In the genomic region with DNA sequence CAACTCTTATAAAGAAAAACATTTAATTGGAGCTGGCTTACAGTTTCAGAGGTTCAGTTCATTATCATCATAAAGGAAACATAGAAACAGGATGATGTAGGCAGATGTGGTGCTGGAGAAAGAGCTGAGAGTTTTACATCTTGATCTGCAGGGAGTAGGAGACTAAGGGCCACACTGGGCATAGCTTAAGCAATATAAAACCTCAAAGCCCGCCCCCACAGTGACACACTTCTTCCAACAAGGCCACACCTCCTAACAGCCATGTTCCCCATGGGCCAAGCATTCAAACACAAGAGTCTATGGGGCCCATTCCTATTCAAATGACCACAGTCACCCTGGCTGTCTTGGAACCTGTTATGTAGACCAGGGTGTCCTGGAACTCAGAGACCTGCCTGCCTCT, we compare ENCODE assay signal across 26 mouse cellular contexts. TPM values are rescaled to one million over a fixed set of nuclear protein-coding genes. Genes with fewer than 3 reads are reported as not detected.
DNase-seq lines count a peak whose midpoint lies in the region; ATAC-seq and TF ChIP-seq lines count a peak whose summit lies in the region.
"Had no signal": no experiment of that assay in that cellular context is flagged by ENCODE, and none has a peak within 500 bp of the region (broad histone marks: within the 10 kb centered on the region; RNA-seq: fewer than 3 reads in every experiment).

No protein-coding gene starts in this region.

- no peak overlapping the region for H3K4me2 ChIP-seq in embryonic facial prominence, embryonic 15.5 days (replicated peaks)
- H3K4me2 ChIP-seq in kidney, embryonic 16.5 days (replicated peaks; ENCODE audit: low read depth, low read length), result no peak overlapping the region
- no peak overlapping the region for H3K4me2 ChIP-seq in limb, embryonic 12.5 days
- H3K4me2 ChIP-seq: embryonic facial prominence, embryonic 13.5 days; forebrain, embryonic 13.5 days; hindbrain, embryonic 12.5 days; intestine, embryonic 15.5 days; liver, embryonic 13.5 days; neural tube, embryonic 13.5 days; stomach, embryonic 15.5 days had no signal

- H3K36me3 ChIP-seq in embryonic facial prominence, embryonic 15.5 days, result no peaks in the 10 kb centered on the region
- no peaks in the 10 kb centered on the region for H3K36me3 ChIP-seq in embryonic facial prominence, embryonic 10.5 days (replicated peaks)
- no peaks in the 10 kb centered on the region for H3K36me3 ChIP-seq in kidney, embryonic 16.5 days (ENCODE audit: insufficient read depth, low read length)
- H3K36me3 ChIP-seq in MEL (ENCODE audit: control insufficient read depth in 1 of 2, insufficient read depth in 2 of 2, low read length in 2 of 2), result peaks cover 0 to 9% of the 10 kb centered on the region in 2 experiments; a peak in 2 of 4 replicates
- no peaks in the 10 kb centered on the region for H3K36me3 ChIP-seq in limb, embryonic 12.5 days
- H3K36me3 ChIP-seq: embryonic facial prominence, embryonic 13.5 days; hindbrain, embryonic 12.5 days; intestine, embryonic 15.5 days; liver, embryonic 13.5 days; midbrain, embryonic 10.5 days; neural tube, embryonic 13.5 days; stomach, embryonic 15.5 days had no signal

- H3K79me2 ChIP-seq in MEL (ENCODE audit: control insufficient read depth, insufficient read depth, low read length, poor library complexity), result peaks cover 4% of the 10 kb centered on the region

- 93% methylated on average over 1 of the region's 1 CpGs for WGBS in embryonic facial prominence, embryonic 15.5 days
- 78% methylated on average over 1 of the region's 1 CpGs for WGBS in embryonic facial prominence, embryonic 10.5 days
- WGBS in kidney, embryonic 16.5 days, result 94% methylated on average over 1 of the region's 1 CpGs
- WGBS in limb, embryonic 12.5 days, result 85% methylated on average over 1 of the region's 1 CpGs

- peak overlapping the region; percentile 85; the same call in 1 of the 2 replicates for H3K27ac ChIP-seq in embryonic facial prominence, embryonic 15.5 days (replicated peaks)
- no peak overlapping the region for H3K27ac ChIP-seq in embryonic facial prominence, embryonic 10.5 days (replicated peaks)
- peak overlapping the region; percentile 86; the same call in 1 of the 2 replicates for H3K27ac ChIP-seq in kidney, embryonic 16.5 days (ENCODE audit: low read length)
- H3K27ac ChIP-seq in MEL (ENCODE audit: control insufficient read depth, low read depth, low read length), result no peak overlapping the region
- H3K27ac ChIP-seq in limb, embryonic 12.5 days, result peak overlapping the region; percentile 85
- H3K27ac ChIP-seq: forebrain, embryonic 13.5 days; hindbrain, embryonic 12.5 days; hindbrain, postnatal 0 days; intestine, embryonic 15.5 days; liver, embryonic 13.5 days; midbrain, embryonic 10.5 days; neural tube, embryonic 13.5 days had no signal

- H3K4me3 ChIP-seq in embryonic facial prominence, embryonic 15.5 days (replicated peaks), result no peak overlapping the region
- no peak overlapping the region for H3K4me3 ChIP-seq in embryonic facial prominence, embryonic 10.5 days
- no peak overlapping the region for H3K4me3 ChIP-seq in kidney, embryonic 16.5 days (ENCODE audit: low read length)
- no peak overlapping the region for H3K4me3 ChIP-seq in MEL (ENCODE audit: control insufficient read depth in 1 of 2, insufficient read depth in 1 of 2, low read depth in 2 of 2, low read length in 2 of 2)
- H3K4me3 ChIP-seq in limb, embryonic 12.5 days (replicated peaks), result no peak overlapping the region
- H3K4me3 ChIP-seq: embryonic facial prominence, embryonic 13.5 days; forebrain, embryonic 13.5 days; hindbrain, embryonic 12.5 days; intestine, embryonic 15.5 days; liver, embryonic 13.5 days; midbrain, embryonic 10.5 days; neural tube, embryonic 13.5 days; stomach, embryonic 15.5 days had no signal

- no peak for TF ChIP-seq CTCF in MEL (IDR thresholded peaks at IDR 0.05 in 2 of 3, conservative IDR thresholded peaks at IDR 0.05 in 1 of 3; ENCODE audit: control insufficient read depth in 1 of 3, insufficient read depth in 1 of 3, low read depth in 2 of 3, low read length in 3 of 3, poor library complexity in 1 of 3, severe bottlenecking in 1 of 3)

- intact Hi-C loops in left cerebral cortex, postnatal 25 days (cut with DNase I), result no loop called here

- DNase-seq in embryonic facial prominence, embryonic 10.5 days (ENCODE audit: low spot score), result no peak
- DNase-seq in kidney, postnatal 10 days, result no peak
- peak; percentile 42 for DNase-seq in MEL (ENCODE audit: low read depth, low spot score)
- no peak for DNase-seq in left cerebral cortex, postnatal 25 days (ENCODE audit: low spot score in 2 of 2)
- DNase-seq in right cerebral cortex, adult 2 months (ENCODE audit: low spot score in 2 of 2), result no peak
- DNase-seq: adrenal gland, postnatal 25 days; cerebellum, adult 11-12 months; cerebellum, adult 9-11 months; embryo, embryonic 11 days; gastrocnemius, postnatal 10 days; heart, postnatal 36 days; kidney, postnatal 36 days; liver, embryonic 13.5 days; lung, adult 18-20 months; lung, postnatal 10 days had no signal

- no peak for TF ChIP-seq POLR2A in MEL (IDR thresholded peaks at IDR 0.05; ENCODE audit: control insufficient read depth in 1 of 2, insufficient read depth in 1 of 2, low read depth in 1 of 2, low read length in 2 of 2, poor library complexity in 1 of 2)

- H3K4me1 ChIP-seq in embryonic facial prominence, embryonic 15.5 days, result peaks cover 54% of the 10 kb centered on the region
- peaks cover 48% of the 10 kb centered on the region for H3K4me1 ChIP-seq in embryonic facial prominence, embryonic 10.5 days
- H3K4me1 ChIP-seq in kidney, embryonic 16.5 days (ENCODE audit: insufficient read depth, low read length), result peaks cover 73% of the 10 kb centered on the region
- peaks cover 0 to 12% of the 10 kb centered on the region in 2 experiments; a peak in 2 of 4 replicates for H3K4me1 ChIP-seq in MEL (ENCODE audit: control insufficient read depth in 1 of 2, insufficient read depth in 2 of 2, low read length in 2 of 2)
- peaks cover 50% of the 10 kb centered on the region for H3K4me1 ChIP-seq in limb, embryonic 12.5 days (replicated peaks)

- no peaks in the 10 kb centered on the region for H3K27me3 ChIP-seq in embryonic facial prominence, embryonic 15.5 days
- H3K27me3 ChIP-seq in embryonic facial prominence, embryonic 10.5 days (replicated peaks; ENCODE audit: low read depth, poor library complexity, severe bottlenecking), result peaks cover 35% of the 10 kb centered on the region
- H3K27me3 ChIP-seq in kidney, embryonic 16.5 days (ENCODE audit: insufficient read depth, low read length), result no peaks in the 10 kb centered on the region
- H3K27me3 ChIP-seq in MEL (ENCODE audit: control insufficient read depth in 1 of 2, insufficient read depth in 2 of 2, low read length in 2 of 2), result peaks cover 0 to 2% of the 10 kb centered on the region in 2 experiments; a peak in 2 of 4 replicates
- peaks cover 6% of the 10 kb centered on the region; the same call in 1 of the 2 replicates for H3K27me3 ChIP-seq in limb, embryonic 12.5 days
- H3K27me3 ChIP-seq: intestine, embryonic 15.5 days; stomach, embryonic 15.5 days had no signal

- ATAC-seq in embryonic facial prominence, embryonic 15.5 days (ENCODE audit: insufficient number of reproducible peaks, low FRiP score, low TSS enrichment, low read depth), result no peak
- no peak for ATAC-seq in kidney, embryonic 16.5 days (ENCODE audit: low FRiP score, low TSS enrichment)
- no peak for ATAC-seq in limb, embryonic 12.5 days (ENCODE audit: insufficient number of reproducible peaks, insufficient read depth, low FRiP score, low TSS enrichment, low read depth)
- ATAC-seq: forebrain, embryonic 13.5 days; hindbrain, postnatal 0 days; intestine, embryonic 15.5 days had no signal

- TF ChIP-seq EP300 in MEL (IDR thresholded peaks at IDR 0.05; ENCODE audit: low read depth in 1 of 2, low read length in 2 of 2), result no peak

- TF ChIP-seq RAD21 in MEL (IDR thresholded peaks at IDR 0.05; ENCODE audit: low read depth, low read length), result no peak

- no peaks in the 10 kb centered on the region for H3K9me3 ChIP-seq in embryonic facial prominence, embryonic 15.5 days (replicated peaks)
- H3K9me3 ChIP-seq in embryonic facial prominence, embryonic 10.5 days, result no peaks in the 10 kb centered on the region
- H3K9me3 ChIP-seq in kidney, embryonic 16.5 days (ENCODE audit: low read length), result no peaks in the 10 kb centered on the region
- no peaks in the 10 kb centered on the region for H3K9me3 ChIP-seq in MEL (replicated peaks; ENCODE audit: insufficient read depth, low read length)
- no peaks in the 10 kb centered on the region for H3K9me3 ChIP-seq in limb, embryonic 12.5 days
- H3K9me3 ChIP-seq: embryonic facial prominence, embryonic 13.5 days; forebrain, embryonic 13.5 days; hindbrain, embryonic 12.5 days; intestine, embryonic 15.5 days; liver, embryonic 13.5 days; midbrain, embryonic 10.5 days; neural tube, embryonic 13.5 days; stomach, embryonic 15.5 days had no signal

- no peak overlapping the region for H3K9ac ChIP-seq in embryonic facial prominence, embryonic 15.5 days
- H3K9ac ChIP-seq in kidney, embryonic 16.5 days (replicated peaks; ENCODE audit: low read length), result no peak overlapping the region
- no peak overlapping the region for H3K9ac ChIP-seq in MEL (ENCODE audit: control insufficient read depth, low read depth, low read length, poor library complexity, severe bottlenecking)
- no peak overlapping the region for H3K9ac ChIP-seq in limb, embryonic 12.5 days (replicated peaks)
- H3K9ac ChIP-seq: embryonic facial prominence, embryonic 13.5 days; forebrain, embryonic 13.5 days; hindbrain, embryonic 12.5 days; intestine, embryonic 15.5 days; liver, embryonic 13.5 days; neural tube, embryonic 13.5 days; stomach, embryonic 15.5 days had no signal

RNA-seq across cellular contexts. Expression of gene Slc48a1, which starts 1.3 kb away (rescaled TPM):
- polyA plus RNA-seq in embryonic facial prominence, embryonic 15.5 days (2015; fragmentation: Nextera tagmentation; extraction: Ambion mirVana), result 51.2 and 52.7 TPM in 2 replicates
- polyA plus RNA-seq in embryonic facial prominence, embryonic 10.5 days (2016; fragmentation: Nextera tagmentation; extraction: Ambion mirVana), result 17.8 and 18.9 TPM in 2 replicates
- 81.7 and 81.9 TPM in 2 replicates for polyA plus RNA-seq in kidney, embryonic 16.5 days (2015; fragmentation: Nextera tagmentation; extraction: Ambion mirVana)
- total RNA-seq in MEL (2012; rRNA removed), result 116 and 136 TPM in 2 replicates
- 100 to 1,000 TPM in 1 of 2 experiments, not detected in 1; 299 TPM for polyA plus RNA-seq in MEL (2012; ENCODE audit: insufficient read depth in 1 of 2, insufficient read length in 2 of 2, low read depth in 1 of 2, low replicate concordance in 2 of 2, missing spikeins in 1 of 2)
- polyA plus RNA-seq in limb, embryonic 12.5 days (2016; fragmentation: Nextera tagmentation; extraction: Ambion mirVana), result 34.2 and 36.6 TPM in 2 replicates
- 100 to 1,000 TPM; 181 to 190 TPM for total RNA-seq in left cerebral cortex, postnatal 25 days (2021)

RNA-seq across cellular contexts. Expression of gene Rapgef3, which starts 11.8 kb away (rescaled TPM):
- polyA plus RNA-seq in embryonic facial prominence, embryonic 15.5 days (2015; fragmentation: Nextera tagmentation; extraction: Ambion mirVana), result 11.8 and 12.9 TPM in 2 replicates
- polyA plus RNA-seq in embryonic facial prominence, embryonic 10.5 days (2016; fragmentation: Nextera tagmentation; extraction: Ambion mirVana), result 5.5 and 5.9 TPM in 2 replicates
- polyA plus RNA-seq in kidney, embryonic 16.5 days (2015; fragmentation: Nextera tagmentation; extraction: Ambion mirVana), result 36.3 and 36.4 TPM in 2 replicates
- total RNA-seq in MEL (2012; rRNA removed), result 4.0 and 7.4 TPM in 2 replicates
- polyA plus RNA-seq in MEL (2012; ENCODE audit: insufficient read depth in 1 of 2, insufficient read length in 2 of 2, low read depth in 1 of 2, low replicate concordance in 2 of 2, missing spikeins in 1 of 2), result 1 to 10 TPM in 1 of 2 experiments, not detected in 1; 6.6 TPM
- polyA plus RNA-seq in limb, embryonic 12.5 days (2016; fragmentation: Nextera tagmentation; extraction: Ambion mirVana), result 10.1 and 11.1 TPM in 2 replicates
- 10 to 100 TPM; 33.1 to 35.1 TPM for total RNA-seq in left cerebral cortex, postnatal 25 days (2021)

RNA-seq across cellular contexts. Expression of gene Endou, which starts 48.4 kb away (rescaled TPM):
- 35.2 and 35.9 TPM in 2 replicates for polyA plus RNA-seq in embryonic facial prominence, embryonic 15.5 days (2015; fragmentation: Nextera tagmentation; extraction: Ambion mirVana)
- 0.06 TPM in 1 of 2 replicates, not detected in the other for polyA plus RNA-seq in embryonic facial prominence, embryonic 10.5 days (2016; fragmentation: Nextera tagmentation; extraction: Ambion mirVana)
- polyA plus RNA-seq in kidney, embryonic 16.5 days (2015; fragmentation: Nextera tagmentation; extraction: Ambion mirVana), result 0.45 and 0.60 TPM in 2 replicates
- total RNA-seq in MEL (2012; rRNA removed), result 0.07 and 0.08 TPM in 2 replicates
- polyA plus RNA-seq in MEL (2012; ENCODE audit: insufficient read depth in 1 of 2, insufficient read length in 2 of 2, low read depth in 1 of 2, low replicate concordance in 2 of 2, missing spikeins in 1 of 2), result under 1 TPM in 1 of 2 experiments, not detected in 1; 0.10 TPM
- polyA plus RNA-seq in limb, embryonic 12.5 days (2016; fragmentation: Nextera tagmentation; extraction: Ambion mirVana), result 0.14 and 0.23 TPM in 2 replicates
- total RNA-seq in left cerebral cortex, postnatal 25 days (2021), result 1 to 10 TPM; 2.3 to 2.7 TPM
- polyA plus RNA-seq: liver, embryonic 13.5 days had no signal

Comparison
In these comparisons a context has a peak if more than half of its experiments do, and no peak if none do; other contexts are left out.
1. H3K27ac ChIP-seq: peak in embryonic facial prominence, embryonic 15.5 days (single experiment), kidney, embryonic 16.5 days (single experiment) and limb, embryonic 12.5 days (single experiment); none in embryonic facial prominence, embryonic 10.5 days (single experiment) and MEL (single experiment).
2. RNA of gene Endou, which starts 48.4 kb away (polyA plus RNA-seq): 35.2 to 35.9 TPM in embryonic facial prominence, embryonic 15.5 days; 0.45 to 0.60 TPM in kidney, embryonic 16.5 days, 0.14 to 0.23 TPM in limb, embryonic 12.5 days, 0.10 TPM in MEL and 0.06 TPM in embryonic facial prominence, embryonic 10.5 days; every median in the first group is over 10 times any median in the second.